Mouse (Mus musculus): ENCODE results near the gene Asb18. TPM values are rescaled to one million over a fixed set of nuclear protein-coding genes. Genes with fewer than 3 reads are reported as not detected.

Asb18 gene
- total and polyA plus RNA-seq, 3 experiments: not detected

- Histone ChIP-seq H3K9ac (ENCODE audit: control insufficient read depth, low read depth, low read length, poor library complexity, severe bottlenecking) (no peak overlapping the region), H3K9me3 (replicated peaks; ENCODE audit: insufficient read depth, low read length) (no peaks in the 10 kb centered on the region), H3K4me1 (ENCODE audit: control insufficient read depth in 1 of 2, insufficient read depth in 2 of 2, low read length in 2 of 2) (no peaks in the 10 kb centered on the region), H3K27ac (ENCODE audit: control insufficient read depth, low read depth, low read length) (no peak overlapping the region), H3K79me2 (ENCODE audit: control insufficient read depth, insufficient read depth, low read length, poor library complexity) (no peaks in the 10 kb centered on the region), H3K27me3 (ENCODE audit: control insufficient read depth in 1 of 2, insufficient read depth in 2 of 2, low read length in 2 of 2) (no peaks in the 10 kb centered on the region), H3K36me3 (ENCODE audit: control insufficient read depth in 1 of 2, insufficient read depth in 2 of 2, low read length in 2 of 2) (no peaks in the 10 kb centered on the region), H3K4me3 (ENCODE audit: control insufficient read depth in 1 of 2, insufficient read depth in 1 of 2, low read depth in 2 of 2, low read length in 2 of 2) (no peak overlapping the region)
- TF ChIP-seq RAD21 (IDR thresholded peaks at IDR 0.05; ENCODE audit: low read depth, low read length) (no peak), SIN3A (IDR thresholded peaks at IDR 0.05; ENCODE audit: low read length) (no peak), ZKSCAN1 (IDR thresholded peaks at IDR 0.05; ENCODE audit: low read depth, low read length) (no peak), CTCF (IDR thresholded peaks at IDR 0.05 in 2 of 3, conservative IDR thresholded peaks at IDR 0.05 in 1 of 3; ENCODE audit: control insufficient read depth in 1 of 3, insufficient read depth in 1 of 3, low read depth in 2 of 3, low read length in 3 of 3, poor library complexity in 1 of 3, severe bottlenecking in 1 of 3) (no peak), NRF1 (IDR thresholded peaks at IDR 0.05; ENCODE audit: insufficient read depth, low read depth, low read length, poor library complexity, severe bottlenecking) (no peak), ZC3H11A (IDR thresholded peaks at IDR 0.05; ENCODE audit: low read depth, low read length) (no peak), TAL1 (IDR thresholded peaks at IDR 0.05; ENCODE audit: low read length) (no peak), MYB (IDR thresholded peaks at IDR 0.05; ENCODE audit: low read depth, low read length) (no peak), RCOR1 (IDR thresholded peaks at IDR 0.05; ENCODE audit: low read depth, low read length) (no peak), POLR2AphosphoS2 (IDR thresholded peaks at IDR 0.05; ENCODE audit: low read length) (no peak), JUND (IDR thresholded peaks at IDR 0.05; ENCODE audit: low read depth, low read length) (no peak)
- no peak for DNase-seq (ENCODE audit: low read depth, low spot score)
Observed at GRCm38 (mm10) chr1:89971848-89972247, 42.6 kb downstream of the Asb18 start.

GRCm38 (mm10) chr1:89969714-89970110 is 44.8 kb downstream of the Asb18 start:
- no peaks in the 10 kb centered on the region for H3K27me3 ChIP-seq (ENCODE audit: control insufficient read depth in 1 of 2, insufficient read depth in 2 of 2, low read length in 2 of 2)
- no peak overlapping the region for H3K4me3 ChIP-seq (ENCODE audit: control insufficient read depth in 1 of 2, insufficient read depth in 1 of 2, low read depth in 2 of 2, low read length in 2 of 2)
- TF ChIP-seq NRF1 (IDR thresholded peaks at IDR 0.05; ENCODE audit: insufficient read depth, low read depth, low read length, poor library complexity, severe bottlenecking): no peak
- no peak for TF ChIP-seq ZMIZ1 (IDR thresholded peaks at IDR 0.05; ENCODE audit: low read depth, low read length)
- TF ChIP-seq ETS1 (IDR thresholded peaks at IDR 0.05; ENCODE audit: low read depth, low read length): no peak
- no peak for TF ChIP-seq NELFE (IDR thresholded peaks at IDR 0.05; ENCODE audit: low read depth, low read length)
- TF ChIP-seq ZKSCAN1 (IDR thresholded peaks at IDR 0.05; ENCODE audit: low read depth, low read length): no peak
- TF ChIP-seq ELF1 (IDR thresholded peaks at IDR 0.05; ENCODE audit: low read depth, low read length): no peak
- H3K9ac ChIP-seq (ENCODE audit: control insufficient read depth, low read depth, low read length, poor library complexity, severe bottlenecking): no peak overlapping the region
- no peaks in the 10 kb centered on the region for H3K79me2 ChIP-seq (ENCODE audit: control insufficient read depth, insufficient read depth, low read length, poor library complexity)
- no peak for DNase-seq (ENCODE audit: low read depth, low spot score)
- H3K4me1 ChIP-seq (ENCODE audit: control insufficient read depth in 1 of 2, insufficient read depth in 2 of 2, low read length in 2 of 2): no peaks in the 10 kb centered on the region
- no peaks in the 10 kb centered on the region for H3K9me3 ChIP-seq (replicated peaks; ENCODE audit: insufficient read depth, low read length)
- no peak overlapping the region for H3K27ac ChIP-seq (ENCODE audit: control insufficient read depth, low read depth, low read length)
- H3K36me3 ChIP-seq (ENCODE audit: control insufficient read depth in 1 of 2, insufficient read depth in 2 of 2, low read length in 2 of 2): no peaks in the 10 kb centered on the region
